Mouse (Mus musculus): ENCODE results near the gene Naif1.

- TF ChIP-seq POLR2A (IDR thresholded peaks at IDR 0.05; ENCODE audit: low read depth, low read length): no peak
- TF ChIP-seq CTCF (conservative IDR thresholded peaks at IDR 0.05; ENCODE audit: insufficient read depth, insufficient read length, low read depth, low read length): no peak
Measured at GRCm38 (mm10) chr2:32449761-32450754, at the start of gene Naif1.
